Mouse (Mus musculus) cortical plate, adult 2 months (tissue): ENCODE measurements around the gene Olfr463. TPM values are rescaled to one million over a fixed set of nuclear protein-coding genes. Genes with fewer than 3 reads are reported as not detected.
"Not testable (repeated sequence)": the region's sequence is repeated elsewhere in the genome, so short reads cannot be mapped to it uniquely, and the experiment has no call there.

Experiments used
- H3K27ac ChIP-seq: fragments of 200-500 bp; 2 replicates; pipeline ENCODE4 v1.5.1; 2012; ENCODE audit warnings: low read length, control low read depth, inconsistent platforms; ENCODE audit not compliant: insufficient read depth
- H3K4me1 ChIP-seq: fragments of 200-500 bp; 2 replicates; pipeline ENCODE4 v1.6.1; 2011; ENCODE audit warnings: low read length; ENCODE audit not compliant: control insufficient read depth, insufficient read depth
- H3K4me3 ChIP-seq: fragments of 200-500 bp; 2 replicates; pipeline ENCODE4 v1.5.1; 2011; ENCODE audit warnings: mild to moderate bottlenecking, low read length, control low read depth; ENCODE audit not compliant: insufficient read depth
- CTCF ChIP-seq: fragments of 200-500 bp; IDR thresholded peaks from 2 replicates; pipeline ENCODE4 v1.5.1; 2011; ENCODE audit warnings: mild to moderate bottlenecking, control low read depth, low read length; ENCODE audit not compliant: insufficient read depth; ENCODE audit errors: extremely low read depth
- POLR2A ChIP-seq: fragments of 200-500 bp; IDR thresholded peaks from 2 replicates; pipeline ENCODE4 v1.6.1; 2011; ENCODE audit warnings: mild to moderate bottlenecking, low read length, control low read depth; ENCODE audit not compliant: insufficient read depth; ENCODE audit errors: extremely low read depth
- polyA plus RNA-seq: library from polyadenylated mRNA; depleted of rRNA; stranded (reverse); fragments of >200 nt; gene quantifications from 2 replicates; pipeline ENCODE4 v1.2.3, GENCODE M21; 2012

Gene Olfr463
- polyA plus RNA-seq, 1 experiment = not detected

- no peak overlapping the region for H3K27ac ChIP-seq
- TF ChIP-seq CTCF (peak; percentile 36; the same call in 1 of the 2 replicates), POLR2A (no peak)
Measured at GRCm38 (mm10) chr11:87883493-87883892, 13.7 kb downstream of the Olfr463 start.

GRCm38 (mm10) chr11:87881714-87882113 is 15.5 kb downstream of the Olfr463 start:
- Histone ChIP-seq H3K4me1 (no peaks in the 10 kb centered on the region), H3K4me3 (no peak overlapping the region)
- TF ChIP-seq CTCF = no peak
- no peak for TF ChIP-seq POLR2A

More at GRCm38 (mm10) chr11:87883493-87883892, 13.7 kb downstream of the Olfr463 start:
- no peaks in the 10 kb centered on the region for H3K4me1 ChIP-seq
- H3K4me3 ChIP-seq = no peak overlapping the region

DNA sequence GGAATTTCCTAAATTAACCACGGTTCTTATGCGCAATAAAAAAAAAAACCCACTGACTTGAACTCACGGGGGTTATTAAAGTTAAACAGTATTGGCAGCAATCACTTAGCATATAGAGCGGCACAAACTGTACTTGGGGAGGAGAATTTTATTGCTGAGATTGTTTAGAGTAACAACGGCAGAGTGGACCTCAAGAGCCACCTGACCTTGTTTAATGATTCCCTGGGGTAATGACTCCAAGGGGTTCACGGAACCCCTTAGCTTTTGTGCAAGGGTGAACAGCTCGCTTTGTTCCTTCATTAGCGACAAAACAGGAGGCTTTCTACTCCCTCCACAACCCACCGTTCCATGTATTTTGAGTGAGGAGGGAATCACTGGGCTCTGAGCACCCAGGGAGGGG is 17.4 kb downstream of the Olfr463 start:
- Histone ChIP-seq H3K4me1 (no peaks in the 10 kb centered on the region), H3K27ac (no peak overlapping the region), H3K4me3 (no peak overlapping the region)
- TF ChIP-seq CTCF (no peak), POLR2A (no peak)

More at GRCm38 (mm10) chr11:87881714-87882113, 15.5 kb downstream of the Olfr463 start:
- no peak overlapping the region for H3K27ac ChIP-seq

GRCm38 (mm10) chr11:87875436-87875835 is 21.8 kb downstream of the Olfr463 start, which contains the start of gene Epx:
Epx (minus strand) TSS chr11:87875536.
- no peak for TF ChIP-seq CTCF
- no peak for TF ChIP-seq POLR2A
- Histone ChIP-seq H3K4me3 (no peak within 1 kb of the TSS), H3K4me1 (no peaks in the 10 kb centered on the region), H3K27ac (no peak within 1 kb of the TSS)

GRCm38 (mm10) chr11:87871766-87872165 is 25.4 kb downstream of the Olfr463 start:
- H3K4me3 ChIP-seq = no peak overlapping the region
- H3K4me1 ChIP-seq = no peaks in the 10 kb centered on the region
- TF ChIP-seq POLR2A (no peak), CTCF (no peak)
- H3K27ac ChIP-seq = no peak overlapping the region

DNA sequence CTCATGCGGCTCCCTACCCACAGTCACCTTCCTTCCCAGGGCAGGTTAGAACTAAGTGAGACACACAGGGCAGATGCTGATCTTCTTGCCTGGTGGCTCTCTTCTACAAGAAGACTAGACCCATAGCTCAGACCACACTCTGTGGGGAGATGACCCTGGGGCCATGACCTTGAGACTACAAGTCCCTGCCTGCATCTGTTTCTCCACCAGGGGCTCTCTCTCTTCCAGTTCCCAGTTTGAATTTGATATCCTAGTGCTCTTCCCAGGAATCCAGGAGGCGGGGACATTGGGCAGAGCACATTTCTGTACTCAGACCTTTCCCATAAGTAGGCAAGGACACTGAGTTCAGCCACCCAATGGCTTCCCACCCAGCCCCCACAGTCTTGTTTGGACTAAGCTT is 27.1 kb downstream of the Olfr463 start:
- no peak for TF ChIP-seq CTCF
- TF ChIP-seq POLR2A = no peak
- H3K27ac ChIP-seq = no peak overlapping the region
- H3K4me3 ChIP-seq = no peak overlapping the region
- no peaks in the 10 kb centered on the region for H3K4me1 ChIP-seq

DNA sequence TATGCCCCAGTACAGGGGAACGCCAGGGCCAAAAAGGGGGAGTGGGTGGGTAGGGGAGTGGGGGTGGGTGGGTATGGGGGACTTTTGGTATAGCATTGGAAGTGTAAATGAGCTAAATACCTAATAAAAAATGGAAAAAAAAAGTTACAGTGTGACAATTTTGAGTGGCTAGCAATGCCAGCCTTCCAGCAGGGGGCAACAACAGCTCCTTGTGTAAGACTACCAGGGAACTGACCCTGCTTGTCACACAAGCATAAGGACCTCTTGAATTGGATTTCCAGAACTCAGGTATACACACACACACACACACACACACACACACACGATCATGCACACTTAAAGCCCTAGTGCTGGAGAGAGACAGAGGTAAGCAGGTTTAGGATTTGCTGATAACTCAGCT is 30.3 kb downstream of the Olfr463 start:
- not testable (repeated sequence) for H3K27ac ChIP-seq, H3K4me3 ChIP-seq, H3K4me1 ChIP-seq
- TF ChIP-seq CTCF = peak; percentile 34

DNA sequence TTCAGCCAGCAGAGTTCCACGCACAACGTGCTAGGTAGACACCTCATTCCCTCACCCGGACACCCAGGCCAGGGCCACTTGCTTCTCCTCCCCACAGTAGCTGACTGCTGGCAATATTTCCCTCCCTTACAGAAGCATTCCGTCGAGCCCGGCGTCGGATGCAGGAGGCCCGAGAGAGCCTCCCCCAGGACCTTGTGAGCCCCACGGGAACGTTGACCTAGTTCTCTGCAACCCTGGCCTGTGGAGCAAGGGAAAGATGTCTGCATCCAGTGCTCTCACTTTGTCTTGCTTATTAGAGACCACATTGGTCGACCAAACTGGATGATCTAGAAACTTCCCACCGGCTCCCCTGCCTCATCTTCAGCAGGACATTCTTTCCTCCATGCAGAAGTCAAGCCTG is 34.4 kb downstream of the Olfr463 start:
- Histone ChIP-seq H3K4me1 (no peaks in the 10 kb centered on the region), H3K27ac (no peak overlapping the region), H3K4me3 (no peak overlapping the region)
- TF ChIP-seq CTCF = no peak
- TF ChIP-seq POLR2A = no peak

DNA sequence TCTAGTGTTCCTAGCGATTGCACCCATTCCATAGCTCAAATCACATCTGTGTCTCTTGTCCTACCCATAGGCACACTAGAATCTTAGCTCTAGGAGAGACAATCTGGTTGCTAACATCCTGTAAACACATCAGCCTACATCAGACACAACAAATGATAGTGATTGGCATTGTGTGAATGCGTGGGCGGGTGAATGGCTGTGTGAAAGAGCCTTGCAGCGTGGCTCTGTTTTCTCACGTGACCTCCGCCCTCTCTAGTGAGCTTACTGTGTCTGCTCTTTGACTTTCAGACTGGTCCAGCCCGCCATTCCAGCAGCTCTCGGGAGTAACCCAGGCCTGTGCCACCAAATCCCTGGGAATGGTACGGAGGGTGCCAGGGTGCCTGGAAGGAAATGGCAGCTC is 36.8 kb downstream of the Olfr463 start:
- no peaks in the 10 kb centered on the region for H3K4me1 ChIP-seq

GRCm38 (mm10) chr11:87859273-87859672 is 37.9 kb downstream of the Olfr463 start:
- H3K27ac ChIP-seq = no peak overlapping the region
- TF ChIP-seq POLR2A = no peak
- no peak for TF ChIP-seq CTCF
- H3K4me1 ChIP-seq = no peaks in the 10 kb centered on the region
- H3K4me3 ChIP-seq = no peak overlapping the region

More for the DNA sequence above, 36.8 kb downstream of the Olfr463 start:
- Histone ChIP-seq H3K4me3 (no peak overlapping the region), H3K27ac (no peak overlapping the region)
- TF ChIP-seq POLR2A = no peak
- TF ChIP-seq CTCF = no peak
